Mouse (Mus musculus): ENCODE measurements around the gene Dock11. TPM values are rescaled to one million over a fixed set of nuclear protein-coding genes. Genes with fewer than 3 reads are reported as not detected.

The Dock11 gene
- polyA plus RNA-seq, 1 experiment: not detected

GRCm38 (mm10) chrX:35987981-35988380 is 99.3 kb downstream of the Dock11 start:
- TF ChIP-seq GATA1 (IDR thresholded peaks at IDR 0.05; ENCODE audit: low read length) (no peak), TAL1 (IDR thresholded peaks at IDR 0.05; ENCODE audit: low read length) (no peak)
- Histone ChIP-seq H3K4me3 (replicated peaks) (no peak overlapping the region), H3K4me1 (ENCODE audit: control insufficient read depth) (no peaks in the 10 kb centered on the region), H3K27me3 (ENCODE audit: control insufficient read depth) (no peaks in the 10 kb centered on the region), H3K9me3 (ENCODE audit: control insufficient read depth, low read length) (no peaks in the 10 kb centered on the region), H3K36me3 (ENCODE audit: control insufficient read depth) (no peaks in the 10 kb centered on the region)

DNA sequence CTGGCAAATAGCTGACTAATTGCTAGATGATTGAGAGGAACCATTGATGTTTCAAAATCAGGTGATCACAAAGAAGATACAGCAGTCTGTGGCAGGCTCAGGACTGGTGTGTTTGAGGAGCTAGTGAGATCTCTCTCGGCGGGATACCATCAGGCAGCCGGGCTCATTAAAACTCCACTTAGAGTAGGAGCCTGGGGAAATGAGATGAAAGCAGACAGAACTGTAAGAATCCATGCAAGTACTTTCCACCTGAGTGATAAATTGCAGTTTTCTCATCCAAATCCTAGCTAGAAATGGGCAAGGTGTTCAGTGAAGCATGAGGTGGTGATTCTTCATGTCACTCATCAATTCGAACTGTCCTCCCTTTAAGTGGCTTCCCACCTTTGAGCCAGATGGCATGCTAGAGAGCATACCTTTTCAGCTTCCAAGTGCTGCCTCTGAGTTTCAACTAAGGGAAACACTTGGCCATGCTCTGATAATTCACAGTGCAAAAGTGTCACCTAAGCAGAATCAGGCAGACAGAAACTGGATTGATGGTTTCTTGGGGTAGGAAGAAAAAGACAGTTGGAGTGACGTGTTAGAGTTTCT is 102.0 kb downstream of the Dock11 start:
- no peaks in the 10 kb centered on the region for H3K9me3 ChIP-seq (ENCODE audit: control insufficient read depth, low read length)
- no peaks in the 10 kb centered on the region for H3K36me3 ChIP-seq (ENCODE audit: control insufficient read depth)
- H3K4me1 ChIP-seq (ENCODE audit: control insufficient read depth): no peaks in the 10 kb centered on the region
- H3K4me3 ChIP-seq (replicated peaks): no peak overlapping the region
- H3K27me3 ChIP-seq (ENCODE audit: control insufficient read depth): no peaks in the 10 kb centered on the region
- TF ChIP-seq GATA1 (IDR thresholded peaks at IDR 0.05; ENCODE audit: low read length): no peak
- TF ChIP-seq TAL1 (IDR thresholded peaks at IDR 0.05; ENCODE audit: low read length): no peak

GRCm38 (mm10) chrX:35994226-35994625 is 105.6 kb downstream of the Dock11 start:
- H3K36me3 ChIP-seq (ENCODE audit: control insufficient read depth): no peaks in the 10 kb centered on the region
- TF ChIP-seq TAL1 (IDR thresholded peaks at IDR 0.05; ENCODE audit: low read length) (no peak), GATA1 (IDR thresholded peaks at IDR 0.05; ENCODE audit: low read length) (no peak)
- no peak overlapping the region for H3K4me3 ChIP-seq (replicated peaks)
- H3K27me3 ChIP-seq (ENCODE audit: control insufficient read depth): no peaks in the 10 kb centered on the region
- H3K4me1 ChIP-seq (ENCODE audit: control insufficient read depth): no peaks in the 10 kb centered on the region
- no peaks in the 10 kb centered on the region for H3K9me3 ChIP-seq (ENCODE audit: control insufficient read depth, low read length)

DNA sequence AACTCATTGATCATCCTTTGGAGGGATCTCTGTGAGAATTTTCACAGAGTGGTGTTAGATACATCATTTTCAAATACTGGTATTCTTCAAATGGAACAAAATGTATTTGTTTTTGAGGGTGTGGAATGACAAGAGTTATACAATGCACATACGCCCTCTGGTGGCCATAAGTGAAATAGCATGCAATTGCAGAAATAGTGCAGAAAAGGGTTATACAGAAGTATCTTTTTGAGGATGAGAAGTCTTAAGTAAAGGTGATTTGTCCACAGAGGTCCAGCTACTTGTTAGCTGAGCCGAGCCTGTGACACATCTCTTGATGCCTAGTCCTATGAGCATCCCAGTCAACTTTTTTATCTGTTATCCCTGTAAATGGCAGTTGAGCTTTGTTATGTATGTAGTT is 108.4 kb downstream of the Dock11 start:
- H3K4me3 ChIP-seq (replicated peaks): no peak overlapping the region
- no peaks in the 10 kb centered on the region for H3K4me1 ChIP-seq (ENCODE audit: control insufficient read depth)
- H3K9me3 ChIP-seq (ENCODE audit: control insufficient read depth, low read length): no peaks in the 10 kb centered on the region
- TF ChIP-seq TAL1 (IDR thresholded peaks at IDR 0.05; ENCODE audit: low read length) (no peak), GATA1 (IDR thresholded peaks at IDR 0.05; ENCODE audit: low read length) (no peak)
- H3K36me3 ChIP-seq (ENCODE audit: control insufficient read depth): no peaks in the 10 kb centered on the region
- no peaks in the 10 kb centered on the region for H3K27me3 ChIP-seq (ENCODE audit: control insufficient read depth)

GRCm38 (mm10) chrX:35997793-35998419 is 109.3 kb downstream of the Dock11 start:
- Histone ChIP-seq H3K9me3 (ENCODE audit: control insufficient read depth, low read length) (no peaks in the 10 kb centered on the region), H3K36me3 (ENCODE audit: control insufficient read depth) (no peaks in the 10 kb centered on the region)
- TF ChIP-seq TAL1 (IDR thresholded peaks at IDR 0.05; ENCODE audit: low read length) (no peak), GATA1 (IDR thresholded peaks at IDR 0.05; ENCODE audit: low read length) (no peak)

DNA sequence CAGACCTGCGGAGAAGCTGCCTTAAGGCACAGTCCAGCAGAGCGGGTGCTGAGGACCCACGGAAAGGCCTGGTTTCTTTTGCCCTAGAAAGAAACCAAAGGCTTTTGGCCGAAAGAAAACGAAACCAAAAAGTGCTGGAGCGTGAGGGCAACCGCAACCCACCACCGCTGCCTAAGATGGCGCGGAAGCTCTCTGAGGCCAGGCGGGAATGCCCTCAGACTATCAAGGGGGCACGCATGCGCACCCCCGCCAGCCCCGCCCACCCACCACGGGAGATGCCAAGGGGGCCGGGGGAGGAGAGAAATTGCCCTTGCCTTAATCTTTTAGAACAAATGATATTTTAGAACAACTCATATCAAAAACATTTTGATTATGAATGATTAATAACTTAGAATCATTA is 137.0 kb downstream of the Dock11 start:
- no peaks in the 10 kb centered on the region for H3K27me3 ChIP-seq (ENCODE audit: control insufficient read depth)
- H3K9me3 ChIP-seq (ENCODE audit: control insufficient read depth, low read length): no peaks in the 10 kb centered on the region
- H3K36me3 ChIP-seq (ENCODE audit: control insufficient read depth): no peaks in the 10 kb centered on the region
- no peak overlapping the region for H3K4me3 ChIP-seq (replicated peaks)
- TF ChIP-seq TAL1 (IDR thresholded peaks at IDR 0.05; ENCODE audit: low read length): no peak
- TF ChIP-seq GATA1 (IDR thresholded peaks at IDR 0.05; ENCODE audit: low read length): no peak
- H3K4me1 ChIP-seq (ENCODE audit: control insufficient read depth): no peaks in the 10 kb centered on the region

More at GRCm38 (mm10) chrX:35997793-35998419, 109.3 kb downstream of the Dock11 start:
- no peaks in the 10 kb centered on the region for H3K4me1 ChIP-seq (ENCODE audit: control insufficient read depth)
- no peaks in the 10 kb centered on the region for H3K27me3 ChIP-seq (ENCODE audit: control insufficient read depth)
- no peak overlapping the region for H3K4me3 ChIP-seq (replicated peaks)

DNA sequence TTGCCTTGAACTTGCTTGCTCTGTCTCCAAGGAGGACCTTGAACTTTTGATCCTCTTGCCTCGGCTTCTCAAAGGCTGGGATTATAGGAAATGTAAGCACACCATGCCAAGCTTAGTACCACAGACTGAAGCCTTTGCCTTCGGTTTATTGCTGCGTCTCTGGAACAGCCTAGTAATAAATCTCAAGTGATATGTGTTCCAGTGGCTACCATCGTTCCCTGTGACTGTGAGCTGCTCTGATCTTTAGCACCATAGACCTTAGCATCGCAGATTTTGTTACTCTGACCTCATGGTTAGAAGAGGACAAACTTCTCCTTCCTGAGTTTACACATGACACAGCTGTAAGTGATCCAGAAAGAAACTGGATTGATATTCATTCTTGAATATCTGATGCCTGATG is 142.5 kb downstream of the Dock11 start:
- no peaks in the 10 kb centered on the region for H3K27me3 ChIP-seq (ENCODE audit: control insufficient read depth)
- no peak overlapping the region for H3K4me3 ChIP-seq (replicated peaks)
- H3K9me3 ChIP-seq (ENCODE audit: control insufficient read depth, low read length): no peaks in the 10 kb centered on the region
- H3K4me1 ChIP-seq (ENCODE audit: control insufficient read depth): no peaks in the 10 kb centered on the region
- no peak for TF ChIP-seq GATA1 (IDR thresholded peaks at IDR 0.05; ENCODE audit: low read length)
- TF ChIP-seq TAL1 (IDR thresholded peaks at IDR 0.05; ENCODE audit: low read length): no peak
- H3K36me3 ChIP-seq (ENCODE audit: control insufficient read depth): no peaks in the 10 kb centered on the region

DNA sequence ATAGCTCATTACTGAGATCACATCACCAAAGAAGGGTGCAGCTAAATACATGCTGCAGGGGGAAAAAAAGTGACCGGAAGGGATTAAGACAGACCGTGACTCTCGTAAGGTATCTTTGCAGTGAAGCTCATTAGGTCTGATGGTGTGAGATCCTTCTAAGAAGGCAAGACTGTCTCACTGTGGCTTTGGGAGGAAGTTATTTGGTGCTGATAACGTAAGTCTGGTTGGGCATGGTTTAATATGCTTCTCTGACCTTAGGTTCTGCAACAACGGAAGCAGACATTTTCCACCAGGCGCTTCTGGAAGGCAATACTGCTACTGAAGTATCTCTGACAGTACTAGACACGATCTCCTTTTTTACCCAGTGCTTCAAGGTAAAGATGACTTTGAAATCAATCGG is 145.4 kb downstream of the Dock11 start:
- Histone ChIP-seq H3K9me3 (ENCODE audit: control insufficient read depth, low read length) (no peaks in the 10 kb centered on the region), H3K27me3 (ENCODE audit: control insufficient read depth) (no peaks in the 10 kb centered on the region), H3K4me3 (replicated peaks) (no peak overlapping the region), H3K4me1 (ENCODE audit: control insufficient read depth) (no peaks in the 10 kb centered on the region), H3K36me3 (ENCODE audit: control insufficient read depth) (no peaks in the 10 kb centered on the region)
- TF ChIP-seq GATA1 (IDR thresholded peaks at IDR 0.05; ENCODE audit: low read length): no peak
- no peak for TF ChIP-seq TAL1 (IDR thresholded peaks at IDR 0.05; ENCODE audit: low read length)

GRCm38 (mm10) chrX:36045731-36046130 is 157.1 kb downstream of the Dock11 start:
- H3K36me3 ChIP-seq (ENCODE audit: control insufficient read depth): no peaks in the 10 kb centered on the region
- TF ChIP-seq TAL1 (IDR thresholded peaks at IDR 0.05; ENCODE audit: low read length) (no peak), GATA1 (IDR thresholded peaks at IDR 0.05; ENCODE audit: low read length) (no peak)
- no peaks in the 10 kb centered on the region for H3K9me3 ChIP-seq (ENCODE audit: control insufficient read depth, low read length)
- no peaks in the 10 kb centered on the region for H3K4me1 ChIP-seq (ENCODE audit: control insufficient read depth)
- H3K4me3 ChIP-seq (replicated peaks): no peak overlapping the region
- H3K27me3 ChIP-seq (ENCODE audit: control insufficient read depth): no peaks in the 10 kb centered on the region
